Mouse (Mus musculus) lung, embryonic 14.5 days (tissue): ENCODE data around the gene Fam221b. TPM values are rescaled to one million over a fixed set of nuclear protein-coding genes. Genes with fewer than 3 reads are reported as not detected.

Source experiments
- ATAC-seq: fragments of 200-750 bp; cut with Nextera tagmentation; 2 replicates; pipeline ENCODE4 v1.8.0; 2017; ENCODE audit warnings: mild to moderate bottlenecking, moderate TSS enrichment, moderate library complexity; ENCODE audit not compliant: insufficient read depth
- DNase-seq: peaks from one replicate; pipeline ENCODE4 v3.0.0-alpha.2; 2015
- H3K27ac ChIP-seq: fragments of 300-500 bp; sonication (generic); 2 replicates; pipeline ENCODE4 v1.5.1; 2014; ENCODE audit warnings: low read depth, mild to moderate bottlenecking, moderate library complexity
- H3K27me3 ChIP-seq: fragments of 300-500 bp; sonication (generic); 2 replicates; pipeline ENCODE4 v1.6.1; 2014; ENCODE audit warnings: low read length, control low read depth; ENCODE audit not compliant: insufficient read depth
- H3K36me3 ChIP-seq: fragments of 300-500 bp; sonication (generic); 2 replicates; pipeline ENCODE4 v1.6.1; 2014; ENCODE audit warnings: control low read depth; ENCODE audit not compliant: insufficient read depth
- H3K4me1 ChIP-seq: fragments of 300-500 bp; sonication (generic); 2 replicates; pipeline ENCODE4 v1.6.1; 2014; ENCODE audit warnings: antibody characterized with exemption, control low read depth; ENCODE audit not compliant: insufficient read depth
- H3K4me2 ChIP-seq: fragments of 300-500 bp; sonication (generic); 2 replicates; pipeline ENCODE4 v1.6.1; 2014; ENCODE audit warnings: mild to moderate bottlenecking
- H3K4me3 ChIP-seq: fragments of 300-500 bp; sonication (generic); 2 replicates; pipeline ENCODE4 v1.5.1; 2014; ENCODE audit warnings: low read depth, low read length
- H3K9ac ChIP-seq: fragments of 300-500 bp; sonication (generic); 2 replicates; pipeline ENCODE4 v1.6.1; 2014
- H3K9me3 ChIP-seq: fragments of 300-500 bp; sonication (generic); 2 replicates; pipeline ENCODE4 v1.6.1; 2016; ENCODE audit warnings: low read depth, low read length, control low read depth
- CTCF ChIP-seq: IDR thresholded peaks from 2 replicates; pipeline ENCODE4 v1.5.1; 2016; ENCODE audit warnings: antibody characterized with exemption, low read depth
- WGBS: fragments of 180-500 bp; shearing (Covaris S2); extraction: QIAGEN DNeasy Blood & Tissue Kit; methylation state at CpG from one replicate; pipeline ENCODE4 v1.1.7; 2014; 5-methylcytosine and 5-hydroxymethylcytosine counted together
- microRNA-seq: library from miRNA; unstranded; fragments of <30 nt; microRNA quantifications from one replicate; pipeline ENCODE4, GENCODE M21; 2016; ENCODE audit warnings: borderline number of aligned reads
- polyA plus RNA-seq: library from polyadenylated mRNA; unstranded; fragments of >200 nt; fragmentation: Nextera tagmentation; extraction: Ambion mirVana; gene quantifications from 2 replicates; pipeline ENCODE4 v1.2.1, GENCODE M21; 2014

Fam221b gene
- polyA plus RNA-seq, 1 experiment from 2014 or later = 3.2 TPM

GRCm38 (mm10) chr4:43620146-43620778 is 48.7 kb downstream of the Fam221b start:
- no peak for ATAC-seq
- H3K9ac ChIP-seq = no peak overlapping the region
- H3K27me3 ChIP-seq = no peaks in the 10 kb centered on the region
- H3K27ac ChIP-seq = no peak overlapping the region
- H3K9me3 ChIP-seq = peaks cover 8% of the 10 kb centered on the region; the same call in 1 of the 2 replicates
- WGBS = 62% methylated on average over 4 of the region's 4 CpGs
- no peak overlapping the region for H3K4me3 ChIP-seq
- H3K4me1 ChIP-seq = no peaks in the 10 kb centered on the region
- no peak for TF ChIP-seq CTCF
- DNase-seq = no peak
- no peak overlapping the region for H3K4me2 ChIP-seq
- no peaks in the 10 kb centered on the region for H3K36me3 ChIP-seq

DNA sequence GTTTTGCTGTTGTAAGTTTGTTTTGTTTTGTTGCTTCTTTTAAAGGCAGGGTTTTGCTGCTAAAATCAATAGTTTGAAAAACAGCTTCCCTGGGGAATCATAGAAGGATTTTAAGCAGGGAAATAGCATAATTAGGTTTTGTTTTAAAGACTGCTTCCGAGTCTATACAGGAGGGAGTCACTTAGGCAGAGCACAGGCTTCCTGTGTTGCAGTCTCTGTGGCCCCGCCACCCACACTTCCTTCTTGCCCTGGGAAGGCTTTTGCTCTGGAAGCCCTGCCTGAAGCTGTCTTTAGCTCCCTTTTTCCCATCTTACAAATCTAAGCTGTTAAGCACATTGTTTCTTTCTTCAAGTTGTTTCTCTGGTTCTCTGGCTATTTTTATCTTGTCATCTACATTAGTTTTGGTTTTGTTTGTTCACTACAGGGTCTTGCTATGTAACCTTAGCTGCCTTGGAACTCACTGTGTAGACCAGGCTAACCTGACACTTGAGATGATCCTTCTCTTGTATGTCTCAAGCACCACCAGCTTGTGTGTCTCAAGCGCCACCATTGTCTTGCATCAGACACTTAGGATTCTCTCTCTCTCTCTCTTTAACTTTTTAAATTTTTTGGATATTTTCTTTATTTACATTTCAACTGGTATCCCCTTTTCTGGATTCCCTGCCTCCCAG is 55.8 kb downstream of the Fam221b start:
- H3K4me2 ChIP-seq = no peak overlapping the region
- H3K4me3 ChIP-seq = no peak overlapping the region
- WGBS = 44% methylated on average over 3 of the region's 3 CpGs
- no peaks in the 10 kb centered on the region for H3K4me1 ChIP-seq
- no peaks in the 10 kb centered on the region for H3K27me3 ChIP-seq
- no peaks in the 10 kb centered on the region for H3K9me3 ChIP-seq
- H3K36me3 ChIP-seq = no peaks in the 10 kb centered on the region
- DNase-seq (peak; percentile 37), ATAC-seq (no peak)
- H3K9ac ChIP-seq = no peak overlapping the region
- no peak for TF ChIP-seq CTCF
- no peak overlapping the region for H3K27ac ChIP-seq

GRCm38 (mm10) chr4:43612534-43612933 is 56.4 kb downstream of the Fam221b start:
- TF ChIP-seq CTCF = no peak
- WGBS = 52% methylated on average over 10 of the region's 10 CpGs
- ATAC-seq = no peak

More at GRCm38 (mm10) chr4:43612534-43612933, 56.4 kb downstream of the Fam221b start:
- Histone ChIP-seq H3K9me3 (no peaks in the 10 kb centered on the region), H3K27me3 (no peaks in the 10 kb centered on the region), H3K27ac (no peak overlapping the region), H3K4me3 (no peak overlapping the region), H3K9ac (no peak overlapping the region), H3K36me3 (no peaks in the 10 kb centered on the region), H3K4me2 (no peak overlapping the region), H3K4me1 (no peaks in the 10 kb centered on the region)
- no peak for DNase-seq

Small RNAs within 50 kb of the gene (microRNA-seq; reads per million reads assigned to microRNA genes)
- gene Gm25262 = not detected

Other genes with a start within 250 kb of the Fam221b start
- 0.32 and 0.34 TPM in 2 replicates for gene Fam166b, start 240.0 kb downstream of the Fam221b start, polyA plus RNA-seq
- 12.6 and 15.9 TPM in 2 replicates for gene Tesk1, start 227.2 kb downstream of the Fam221b start, polyA plus RNA-seq
- 3.2 TPM in 2 replicates for gene Cd72, start 214.5 kb downstream of the Fam221b start, polyA plus RNA-seq
- gene Sit1, start 185.4 kb downstream of the Fam221b start, polyA plus RNA-seq = not detected in 2 replicates
- gene Ccdc107, start 176.2 kb downstream of the Fam221b start, polyA plus RNA-seq = 61.4 and 70.8 TPM in 2 replicates
- gene Arhgef39, start 169.4 kb downstream of the Fam221b start, polyA plus RNA-seq = 42.5 and 51.8 TPM in 2 replicates
- gene Car9, start 162.2 kb downstream of the Fam221b start, polyA plus RNA-seq = 3.7 and 4.5 TPM in 2 replicates
- gene Tpm2, start 145.4 kb downstream of the Fam221b start, polyA plus RNA-seq = 185 and 194 TPM in 2 replicates
- gene Creb3, start 106.8 kb downstream of the Fam221b start, polyA plus RNA-seq = 47.2 and 52.8 TPM in 2 replicates
- 84.9 and 93.8 TPM in 2 replicates for gene Tln1, start 106.5 kb downstream of the Fam221b start, polyA plus RNA-seq
- gene Rgp1, start 90.4 kb downstream of the Fam221b start, polyA plus RNA-seq = 28.2 and 31.9 TPM in 2 replicates
- gene Gba2, start 90.3 kb downstream of the Fam221b start, polyA plus RNA-seq = 18.6 and 19.3 TPM in 2 replicates
- gene Msmp, start 84.7 kb downstream of the Fam221b start, polyA plus RNA-seq = not detected in 2 replicates
- 11.2 and 13.7 TPM in 2 replicates for gene Npr2, start 37.2 kb downstream of the Fam221b start, polyA plus RNA-seq
- 0.68 and 1.6 TPM in 2 replicates for gene Spag8, start 15.6 kb downstream of the Fam221b start, polyA plus RNA-seq
- gene Hint2, start 12.7 kb downstream of the Fam221b start, polyA plus RNA-seq = 84.0 and 97.7 TPM in 2 replicates
- gene Tmem8b, start 174 bp downstream of the Fam221b start, polyA plus RNA-seq = 2.8 and 3.5 TPM in 2 replicates
- gene Olfr70, start 31.7 kb upstream of the Fam221b start, polyA plus RNA-seq = not detected in 2 replicates
- not detected in 2 replicates for gene Olfr71, start 41.1 kb upstream of the Fam221b start, polyA plus RNA-seq
- gene Hrct1, start 58.0 kb upstream of the Fam221b start, polyA plus RNA-seq = 0.58 and 0.93 TPM in 2 replicates
- gene Spaar, start 60.9 kb upstream of the Fam221b start, polyA plus RNA-seq = 0.28 and 0.38 TPM in 2 replicates
- not detected in 2 replicates for gene Olfr159, start 101.9 kb upstream of the Fam221b start, polyA plus RNA-seq
- not detected in 2 replicates for gene Olfr156, start 154.8 kb upstream of the Fam221b start, polyA plus RNA-seq
- not detected in 2 replicates for gene Olfr157, start 171.1 kb upstream of the Fam221b start, polyA plus RNA-seq
- not detected in 2 replicates for gene Olfr155, start 182.4 kb upstream of the Fam221b start, polyA plus RNA-seq
- gene Reck, start 206.4 kb upstream of the Fam221b start, polyA plus RNA-seq = 27.9 and 29.5 TPM in 2 replicates